Mouse (Mus musculus) liver, adult (tissue): ENCODE results near the gene Nf1.

ENCODE experiments used
- GATA4 ChIP-seq: IDR thresholded peaks from 2 replicates; pipeline ENCODE4 v1.6.1; 2014; ENCODE audit warnings: mild to moderate bottlenecking, low read length; ENCODE audit not compliant: insufficient replicate concordance

Gene Nf1

DNA sequence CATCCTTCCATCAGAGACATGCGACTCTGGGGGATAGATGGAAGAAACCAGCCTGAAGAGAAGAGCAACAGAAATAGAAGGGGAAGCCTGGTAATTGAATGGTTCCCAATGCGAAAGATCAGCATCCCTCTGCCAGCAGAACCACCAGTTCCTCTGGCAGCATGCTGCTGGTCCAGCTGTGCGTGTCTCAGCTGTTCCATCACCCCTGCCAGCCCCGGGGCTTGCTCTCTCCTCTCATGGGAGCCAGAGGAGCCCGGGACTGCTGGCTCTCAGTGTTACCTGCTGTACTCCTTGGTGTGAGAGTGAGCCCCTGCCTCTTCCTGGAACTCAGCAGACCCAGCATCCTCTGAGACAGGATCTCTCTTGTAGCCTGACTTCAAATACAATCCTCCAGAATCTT lies 276.4 kb downstream of the Nf1 start:
- no peak for TF ChIP-seq GATA4

DNA sequence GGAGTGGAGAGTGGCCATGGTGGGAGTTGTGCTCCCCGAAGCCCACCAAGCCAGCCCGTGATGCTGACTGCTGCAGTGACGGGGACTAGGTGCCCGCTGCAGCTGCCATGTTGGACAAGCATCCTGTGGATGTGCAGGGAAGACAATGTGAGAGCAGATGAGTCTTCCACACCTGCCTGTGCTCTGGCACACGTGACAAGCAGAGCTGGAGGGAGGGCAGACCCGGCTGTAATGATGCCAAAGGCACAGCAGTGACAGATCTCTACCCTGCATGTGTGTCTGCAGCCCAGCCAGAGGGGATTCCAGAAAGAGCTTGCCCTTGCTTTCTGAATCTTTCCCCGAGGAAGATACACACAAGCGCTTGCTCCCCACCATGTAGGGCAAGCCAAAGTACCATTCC lies 278.5 kb downstream of the Nf1 start:
- TF ChIP-seq GATA4, result no peak

DNA sequence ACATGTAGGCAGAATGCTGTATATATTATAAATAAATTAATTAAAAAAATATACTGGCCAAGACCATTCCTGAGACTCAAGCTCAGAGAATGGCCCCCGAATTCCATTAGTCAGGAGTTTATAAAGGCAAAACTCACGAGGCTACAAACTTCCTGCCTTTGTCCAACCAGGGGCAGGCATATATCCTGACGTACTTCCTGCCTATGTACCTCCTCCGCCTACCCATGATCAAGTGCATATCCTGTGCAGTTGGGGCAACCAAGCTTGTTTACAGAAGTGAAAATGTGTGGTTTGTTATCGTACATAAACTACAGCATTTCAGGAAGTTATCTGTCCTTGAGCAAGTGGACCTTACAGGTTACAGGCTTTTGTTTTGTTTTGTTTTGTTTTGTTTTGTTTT lies 283.5 kb downstream of the Nf1 start:
- no peak for TF ChIP-seq GATA4

- no peak for TF ChIP-seq GATA4
Observed at GRCm38 (mm10) chr11:79624801-79625302, 285.4 kb downstream of the Nf1 start.

GRCm38 (mm10) chr11:79628716-79629115 lies 289.2 kb downstream of the Nf1 start:
- TF ChIP-seq GATA4, result no peak

DNA sequence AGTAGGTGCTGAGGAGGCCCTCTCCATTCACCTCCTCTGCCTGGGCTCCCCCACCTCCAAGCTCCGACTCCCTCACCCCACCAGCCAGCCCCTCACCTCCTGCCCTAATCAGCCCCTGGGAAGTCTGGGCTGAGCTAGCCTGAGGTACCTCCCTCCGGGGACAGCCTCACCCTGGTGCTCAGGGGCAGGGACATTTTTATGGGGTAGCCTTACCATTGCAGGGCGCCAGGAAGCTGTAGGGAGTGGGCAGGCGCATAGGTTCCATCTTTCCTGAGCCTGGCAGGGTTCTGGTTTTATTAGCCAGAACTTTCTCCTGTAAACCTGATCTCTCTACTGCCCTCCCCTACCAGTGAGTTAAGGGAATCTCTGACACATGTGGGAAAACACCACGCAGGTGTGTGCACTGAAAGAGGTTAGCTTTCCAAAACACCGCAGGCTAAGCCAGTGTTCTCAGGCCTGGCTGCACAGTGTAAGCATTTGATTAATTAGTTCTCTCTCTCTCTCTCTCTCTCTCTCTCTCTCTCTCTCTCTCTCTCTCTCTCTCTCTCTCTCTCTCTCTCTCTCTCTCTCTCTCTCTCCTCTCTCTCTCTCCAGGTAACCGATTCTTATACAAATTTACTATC lies 290.4 kb downstream of the Nf1 start:
- TF ChIP-seq GATA4, result no peak

DNA sequence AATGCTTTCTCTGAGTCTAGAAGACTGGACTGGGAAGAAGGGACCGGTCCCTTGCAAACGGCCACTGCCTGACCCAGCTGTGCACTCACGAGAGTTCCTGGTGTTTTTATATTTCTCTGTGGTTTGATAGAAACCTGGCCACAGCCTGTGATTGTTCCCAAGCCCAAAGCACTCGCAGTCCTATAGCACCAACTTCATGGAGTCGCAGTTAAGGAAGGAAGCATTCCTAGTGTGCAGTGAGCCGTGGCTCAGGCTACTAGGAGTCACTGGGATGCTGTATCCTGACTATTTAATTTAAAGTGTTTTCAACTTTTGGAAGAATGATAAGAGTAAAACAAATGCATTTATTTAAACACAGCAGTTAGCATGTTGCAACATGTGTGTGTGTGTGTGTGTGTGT lies 291.0 kb downstream of the Nf1 start:
- TF ChIP-seq GATA4, result no peak
